Mouse (Mus musculus): ENCODE data around the gene Ccdc103. TPM values are rescaled to one million over a fixed set of nuclear protein-coding genes. Genes with fewer than 3 reads are reported as not detected.

Ccdc103 gene
- total RNA-seq (2012; rRNA removed) (1.6 and 2.1 TPM in 2 replicates), polyA plus RNA-seq (2012; ENCODE audit: insufficient read depth in 1 of 2, insufficient read length in 2 of 2, low read depth in 1 of 2, low replicate concordance in 2 of 2, missing spikeins in 1 of 2) (1 to 10 TPM in 1 of 2 experiments, not detected in 1; 1.4 TPM)

DNA sequence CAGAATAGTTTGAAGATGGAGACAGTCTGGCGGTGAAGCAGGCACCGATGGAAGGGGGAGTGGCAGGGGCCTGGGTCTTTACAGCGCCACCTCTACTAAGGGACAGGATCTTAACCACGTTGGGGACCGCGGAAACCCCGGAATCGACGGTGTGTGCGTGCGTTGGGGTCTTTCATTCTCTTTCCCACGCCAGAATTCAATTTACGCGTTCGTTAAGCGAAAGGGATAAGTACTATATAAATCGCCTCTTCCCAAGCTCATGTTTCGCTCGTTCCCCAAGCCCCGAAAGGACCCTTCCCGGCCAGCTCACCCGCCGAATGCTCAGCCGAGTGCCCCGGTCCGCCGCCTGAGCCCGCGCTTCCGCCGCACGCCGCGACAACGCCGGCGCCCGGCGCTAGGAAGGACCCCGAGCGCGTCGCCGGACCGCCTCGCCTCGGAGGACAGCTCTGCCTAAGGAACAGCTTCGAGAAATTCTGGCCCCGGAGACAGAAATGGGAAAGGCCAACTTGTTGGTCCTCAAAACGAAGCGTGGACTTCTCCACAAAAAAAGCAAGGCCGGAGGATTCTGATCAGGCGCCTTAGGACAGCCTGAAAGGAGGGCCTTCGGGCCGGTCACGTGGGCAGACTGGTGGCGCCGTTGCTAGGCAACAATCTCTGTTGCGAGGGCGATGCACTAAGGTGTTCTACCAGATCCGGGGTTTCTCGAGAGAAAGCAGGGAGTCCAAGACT is at the start of gene Ccdc103, which contains the start of gene Eftud2:
Gene Ccdc103 (plus strand): TSS at position 620 of the 729 bp plus-strand sequence.
Gene Eftud2 (minus strand): TSS at position 401 of the 729 bp plus-strand sequence.
- H3K27me3 ChIP-seq (ENCODE audit: control insufficient read depth in 1 of 2, insufficient read depth in 2 of 2, low read length in 2 of 2), result no peaks in the 10 kb centered on the region
- H3K36me3 ChIP-seq (ENCODE audit: control insufficient read depth in 1 of 2, insufficient read depth in 2 of 2, low read length in 2 of 2), result peaks cover 10 to 22% of the 10 kb centered on the region in 2 experiments
- H3K4me1 ChIP-seq (ENCODE audit: control insufficient read depth in 1 of 2, insufficient read depth in 2 of 2, low read length in 2 of 2), result peaks cover 0 to 28% of the 10 kb centered on the region in 2 experiments; a peak in 3 of 4 replicates
- peak within 1 kb of the TSS; percentile 89 for H3K9ac ChIP-seq (ENCODE audit: control insufficient read depth, low read depth, low read length, poor library complexity, severe bottlenecking)
- H3K4me3 ChIP-seq (ENCODE audit: control insufficient read depth in 1 of 2, insufficient read depth in 1 of 2, low read depth in 2 of 2, low read length in 2 of 2), result peak within 1 kb of the TSS; percentile 55 to 68
- H3K27ac ChIP-seq (ENCODE audit: control insufficient read depth, low read depth, low read length), result peak within 1 kb of the TSS; percentile 90
- H3K79me2 ChIP-seq (ENCODE audit: control insufficient read depth, insufficient read depth, low read length, poor library complexity), result peaks cover 25% of the 10 kb centered on the region
- DNase-seq (ENCODE audit: low read depth, low spot score), result peak; percentile 98
- H3K9me3 ChIP-seq (replicated peaks; ENCODE audit: insufficient read depth, low read length), result no peaks in the 10 kb centered on the region
- no peak for TF ChIP-seq GABPA (IDR thresholded peaks at IDR 0.05; ENCODE audit: low read depth, low read length)
- TF ChIP-seq BHLHE40 (IDR thresholded peaks at IDR 0.05; ENCODE audit: borderline replicate concordance, low read depth, low read length), result no peak
- peak; percentile 94 for TF ChIP-seq ELF1 (IDR thresholded peaks at IDR 0.05; ENCODE audit: low read depth, low read length)
- TF ChIP-seq UBTF (IDR thresholded peaks at IDR 0.05; ENCODE audit: borderline replicate concordance, insufficient read depth, low read depth, low read length), result no peak
- peak; percentile 97 for TF ChIP-seq MXI1 (IDR thresholded peaks at IDR 0.05; ENCODE audit: low read depth, low read length)
- peak in 1 of 2 experiments; percentile 69; a peak in 2 of 4 replicates for TF ChIP-seq EP300 (IDR thresholded peaks at IDR 0.05; ENCODE audit: low read depth in 1 of 2, low read length in 2 of 2)
- no peak; the same call in 1 of the 2 replicates for TF ChIP-seq RCOR1 (IDR thresholded peaks at IDR 0.05; ENCODE audit: low read depth, low read length)
- no peak for TF ChIP-seq JUND (IDR thresholded peaks at IDR 0.05; ENCODE audit: low read depth, low read length)
- no peak for TF ChIP-seq ZC3H11A (IDR thresholded peaks at IDR 0.05; ENCODE audit: low read depth, low read length)
- no peak for TF ChIP-seq POLR2AphosphoS5 (IDR thresholded peaks at IDR 0.05; ENCODE audit: borderline replicate concordance, low read depth, low read length)
- TF ChIP-seq ZNF384 (IDR thresholded peaks at IDR 0.05; ENCODE audit: low read depth, low read length), result no peak
- peak in 2 of 3 experiments; percentile 4 to 32; a peak in 1 of 6 replicates for TF ChIP-seq CTCF (IDR thresholded peaks at IDR 0.05 in 2 of 3, conservative IDR thresholded peaks at IDR 0.05 in 1 of 3; ENCODE audit: control insufficient read depth in 1 of 3, insufficient read depth in 1 of 3, low read depth in 2 of 3, low read length in 3 of 3, poor library complexity in 1 of 3, severe bottlenecking in 1 of 3)
- TF ChIP-seq MYB (IDR thresholded peaks at IDR 0.05; ENCODE audit: low read depth, low read length), result no peak
- TF ChIP-seq ZMIZ1 (IDR thresholded peaks at IDR 0.05; ENCODE audit: low read depth, low read length), result peak; percentile 91
- TF ChIP-seq NELFE (IDR thresholded peaks at IDR 0.05; ENCODE audit: low read depth, low read length), result peak; percentile 99
- peak; percentile 100 for TF ChIP-seq MAX (IDR thresholded peaks at IDR 0.05; ENCODE audit: low read length)
- no peak for TF ChIP-seq CHD1 (IDR thresholded peaks at IDR 0.05; ENCODE audit: low read depth, low read length)
- peak; percentile 91 to 99 for TF ChIP-seq POLR2A (IDR thresholded peaks at IDR 0.05; ENCODE audit: control insufficient read depth in 1 of 2, insufficient read depth in 1 of 2, low read depth in 1 of 2, low read length in 2 of 2, poor library complexity in 1 of 2)
- peak; percentile 96 for TF ChIP-seq HCFC1 (IDR thresholded peaks at IDR 0.05; ENCODE audit: low read depth, low read length)
- no peak for TF ChIP-seq RAD21 (IDR thresholded peaks at IDR 0.05; ENCODE audit: low read depth, low read length)
- TF ChIP-seq ETS1 (IDR thresholded peaks at IDR 0.05; ENCODE audit: low read depth, low read length), result 0 out of 2 replicates have a peak, but pooled peaks have one; percentile 26
- TF ChIP-seq POLR2AphosphoS2 (IDR thresholded peaks at IDR 0.05; ENCODE audit: low read length), result peak; percentile 96
- no peak for TF ChIP-seq E2F4 (IDR thresholded peaks at IDR 0.05; ENCODE audit: borderline replicate concordance, low read depth, low read length)
- TF ChIP-seq USF1 (IDR thresholded peaks at IDR 0.05; ENCODE audit: low read depth, low read length), result peak; percentile 100
- peak; percentile 99 for TF ChIP-seq SIN3A (IDR thresholded peaks at IDR 0.05; ENCODE audit: low read length)
- peak; percentile 97 for TF ChIP-seq GATA1 (IDR thresholded peaks at IDR 0.05; ENCODE audit: low read depth, low read length)
- TF ChIP-seq USF2 (IDR thresholded peaks at IDR 0.05; ENCODE audit: borderline replicate concordance in 1 of 2, insufficient read depth in 1 of 2, low read depth in 1 of 2, low read length in 2 of 2), result peak; percentile 93 to 98
- TF ChIP-seq MAZ (IDR thresholded peaks at IDR 0.05; ENCODE audit: low read depth, low read length), result no peak
- no peak for TF ChIP-seq CHD2 (IDR thresholded peaks at IDR 0.05; ENCODE audit: low read length)
- TF ChIP-seq KAT2A (conservative IDR thresholded peaks at IDR 0.05; ENCODE audit: low read depth, low read length), result peak; percentile 86; the same call in 1 of the 2 replicates
- TF ChIP-seq MEF2A (IDR thresholded peaks at IDR 0.05; ENCODE audit: extremely low read depth, insufficient replicate concordance, low read depth, low read length, poor library complexity, severe bottlenecking), result no peak
- no peak for TF ChIP-seq MAFK (IDR thresholded peaks at IDR 0.05; ENCODE audit: borderline replicate concordance, low read depth, low read length)
- TF ChIP-seq ZKSCAN1 (IDR thresholded peaks at IDR 0.05; ENCODE audit: low read depth, low read length), result no peak
- peak; percentile 22; the same call in 1 of the 2 replicates for TF ChIP-seq TAL1 (IDR thresholded peaks at IDR 0.05; ENCODE audit: low read length)
- TF ChIP-seq MYC (IDR thresholded peaks at IDR 0.05; ENCODE audit: low read depth, low read length), result peak; percentile 82

All from MEL (cell line).